Mouse (Mus musculus) spleen, postnatal 14 days (tissue): ENCODE measurements around the gene Gpbar1.
A peak's percentile ranks its signal among the peaks of the same experiment; 100 is the strongest.
"Not testable (repeated sequence)": the region's sequence is repeated elsewhere in the genome, so short reads cannot be mapped to it uniquely, and the experiment has no call there.

Experiments used
- DNase-seq, 2 experiments: peaks; one replicate each; pipeline ENCODE4 v3.0.0; 2021 to 2022; ENCODE audit warnings: low spot score in 2 of 2

Gpbar1 gene

GRCm38 (mm10) chr1:74277883-74278537 lies 340 bp upstream of the Gpbar1 start:
- no peak for DNase-seq

- DNase-seq = no peak
These were observed 638 bp downstream of the Gpbar1 start for GRCm38 (mm10) chr1:74278988-74279387.

- no peak for DNase-seq
These were observed 2.4 kb downstream of the Gpbar1 start for GRCm38 (mm10) chr1:74280591-74281325.

- no peak for DNase-seq
These were observed 3.0 kb downstream of the Gpbar1 start for GRCm38 (mm10) chr1:74281372-74281771.

GRCm38 (mm10) chr1:74281886-74282285 lies 3.5 kb downstream of the Gpbar1 start:
- DNase-seq = no peak

- DNase-seq = no peak
These were observed 4.7 kb downstream of the Gpbar1 start for GRCm38 (mm10) chr1:74282896-74283625.

- DNase-seq = peak in 1 of 2 experiments; percentile 30
These were observed 5.5 kb downstream of the Gpbar1 start for GRCm38 (mm10) chr1:74283686-74284463.

GRCm38 (mm10) chr1:74284543-74285160 lies 6.3 kb downstream of the Gpbar1 start, which contains the start of the genes Aamp and Pnkd:
Gene Aamp, minus strand, starts transcription at chr1:74284738.
Gene Pnkd, plus strand, starts transcription at chr1:74284930.
- DNase-seq = peak; percentile 98

GRCm38 (mm10) chr1:74285212-74286010 lies 7.1 kb downstream of the Gpbar1 start:
- no peak for DNase-seq

GRCm38 (mm10) chr1:74286869-74287607 lies 8.7 kb downstream of the Gpbar1 start:
- not testable (repeated sequence) for DNase-seq

- no peak for DNase-seq
These were observed 10.0 kb downstream of the Gpbar1 start for GRCm38 (mm10) chr1:74288327-74288726.

- DNase-seq = no peak
These were observed 10.9 kb downstream of the Gpbar1 start for GRCm38 (mm10) chr1:74289248-74289647.

- DNase-seq = no peak
These were observed 11.4 kb downstream of the Gpbar1 start for GRCm38 (mm10) chr1:74289740-74290139.

GRCm38 (mm10) chr1:74290141-74290540 lies 11.8 kb downstream of the Gpbar1 start:
- DNase-seq = no peak

- no peak for DNase-seq
These were observed 14.1 kb downstream of the Gpbar1 start for GRCm38 (mm10) chr1:74292331-74293020.

- no peak for DNase-seq
These were observed 15.1 kb downstream of the Gpbar1 start for GRCm38 (mm10) chr1:74293306-74293960.

- no peak for DNase-seq
These were observed 15.8 kb downstream of the Gpbar1 start for GRCm38 (mm10) chr1:74294090-74294643.
